Mouse (Mus musculus) thymus, postnatal 36 days (tissue): ENCODE results near the gene Cdk19.
A peak's percentile ranks its signal among the peaks of the same experiment; 100 is the strongest.

ENCODE experiments used
- DNase-seq, 2 experiments: peaks; one replicate each; pipeline ENCODE4 v3.0.0; 2022; ENCODE audit warnings: mixed read lengths in 2 of 2

The Cdk19 gene

GRCm38 (mm10) chr10:40349631-40350177 is 10.3 kb downstream of the Cdk19 start:
- peak; percentile 73 to 81 for DNase-seq

GRCm38 (mm10) chr10:40350245-40350932 is 11.0 kb downstream of the Cdk19 start:
- no peak for DNase-seq

- no peak for DNase-seq
Measured at GRCm38 (mm10) chr10:40351156-40351555, 11.8 kb downstream of the Cdk19 start.

- no peak for DNase-seq
Measured at GRCm38 (mm10) chr10:40354081-40354480, 14.7 kb downstream of the Cdk19 start.

GRCm38 (mm10) chr10:40354556-40354955 is 15.2 kb downstream of the Cdk19 start:
- DNase-seq: no peak

- no peak for DNase-seq
Measured at GRCm38 (mm10) chr10:40358166-40358565, 18.8 kb downstream of the Cdk19 start.

- DNase-seq: no peak
Measured at GRCm38 (mm10) chr10:40359131-40359530, 19.8 kb downstream of the Cdk19 start.

GRCm38 (mm10) chr10:40363004-40363403 is 23.6 kb downstream of the Cdk19 start:
- DNase-seq: no peak

GRCm38 (mm10) chr10:40364642-40365361 is 25.4 kb downstream of the Cdk19 start:
- DNase-seq: no peak

GRCm38 (mm10) chr10:40365991-40366390 is 26.6 kb downstream of the Cdk19 start:
- DNase-seq: no peak

- DNase-seq: no peak
Measured at GRCm38 (mm10) chr10:40368516-40368915, 29.2 kb downstream of the Cdk19 start.

GRCm38 (mm10) chr10:40370156-40370555 is 30.8 kb downstream of the Cdk19 start:
- DNase-seq: no peak

GRCm38 (mm10) chr10:40371184-40371913 is 32.0 kb downstream of the Cdk19 start:
- no peak for DNase-seq

- DNase-seq: peak in 1 of 2 experiments; percentile 27
Measured at GRCm38 (mm10) chr10:40371914-40372675, 32.7 kb downstream of the Cdk19 start.

- DNase-seq: no peak
Measured at GRCm38 (mm10) chr10:40373749-40374148, 34.4 kb downstream of the Cdk19 start.

GRCm38 (mm10) chr10:40374828-40375227 is 35.5 kb downstream of the Cdk19 start:
- DNase-seq: no peak

- no peak for DNase-seq
Measured at GRCm38 (mm10) chr10:40376286-40376685, 36.9 kb downstream of the Cdk19 start.

- DNase-seq: no peak
Measured at GRCm38 (mm10) chr10:40378284-40378683, 38.9 kb downstream of the Cdk19 start.

GRCm38 (mm10) chr10:40379682-40380081 is 40.3 kb downstream of the Cdk19 start:
- no peak for DNase-seq

GRCm38 (mm10) chr10:40385397-40385796 is 46.0 kb downstream of the Cdk19 start:
- no peak for DNase-seq

GRCm38 (mm10) chr10:40386126-40386525 is 46.8 kb downstream of the Cdk19 start:
- DNase-seq: no peak

GRCm38 (mm10) chr10:40393447-40394143 is 54.2 kb downstream of the Cdk19 start:
- DNase-seq: no peak
